Mouse (Mus musculus) heart, postnatal 14 days (tissue): ENCODE results near the gene Agxt2. TPM values are rescaled to one million over a fixed set of nuclear protein-coding genes. Genes with fewer than 3 reads are reported as not detected.
A peak's percentile ranks its signal among the peaks of the same experiment; 100 is the strongest.

Experiments
- DNase-seq, 2 experiments: peaks; one replicate each; pipeline ENCODE4 v3.0.0; 2021 to 2022
- intact Hi-C: fragments of 180-260 bp; cut with DNase I; formaldehyde crosslinking; loops from one replicate; pipeline ENCODE4 v1.15.1; 2025
- long read RNA-seq, 2 experiments: library from polyadenylated mRNA; stranded (forward); transcript quantifications; one replicate each; pipeline ENCODE4 v2.0.0; 2021
- total RNA-seq, 2 experiments: library from RNA; stranded (reverse); gene quantifications; 2 replicates each; pipeline ENCODE4 v1.2.3; 2021

Agxt2 gene
- not detected for total RNA-seq
- long read RNA-seq, experiment 1: 0 reads
- long read RNA-seq, experiment 2: 0 reads

DNA sequence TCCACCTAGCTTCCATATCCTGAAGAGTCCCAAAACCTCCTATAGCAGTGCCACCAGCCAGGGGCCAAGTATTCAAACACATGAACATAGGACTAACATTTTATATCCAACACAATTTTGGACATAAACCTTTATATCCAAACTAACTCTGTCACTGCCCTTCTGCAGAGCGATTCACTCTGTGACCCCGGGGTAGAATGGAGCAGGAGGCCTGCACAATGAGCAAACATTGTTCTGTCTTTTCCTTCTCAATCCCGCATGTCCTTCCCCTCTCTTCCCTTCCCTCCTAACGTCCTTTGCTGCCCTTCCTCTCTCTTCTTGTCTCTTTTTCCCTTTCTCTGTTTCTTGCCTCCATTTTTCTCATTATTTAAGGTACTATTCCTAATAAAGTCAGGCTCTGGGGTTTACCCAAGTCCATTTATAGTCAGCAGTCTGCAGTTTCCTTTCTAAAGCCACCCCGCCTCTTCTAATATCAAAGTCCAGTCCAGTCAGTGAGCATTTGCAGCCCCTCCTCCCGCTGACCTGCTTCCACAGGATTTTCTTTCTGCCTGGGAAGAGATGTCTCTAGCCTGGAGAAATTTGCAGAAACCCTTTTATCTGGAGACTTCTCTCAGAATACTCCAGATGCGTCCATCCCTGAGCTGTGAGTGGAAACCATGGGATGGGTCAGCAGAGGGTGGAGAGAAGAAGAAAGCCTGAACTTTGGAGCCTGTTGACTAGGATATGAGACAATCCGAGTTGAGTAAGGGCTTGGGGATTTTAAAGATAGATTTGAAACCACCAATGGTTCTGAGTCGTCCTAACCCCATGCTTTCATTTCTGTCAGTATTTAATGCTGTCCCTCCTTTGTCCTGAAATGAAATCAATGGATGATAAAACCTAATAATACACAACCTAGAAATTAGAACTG is at the start of gene Agxt2:
Gene Agxt2, plus strand, starts transcription at position 494 of the 910 bp plus-strand sequence.
- no peak for DNase-seq
- intact Hi-C loops: no loop called here

DNA sequence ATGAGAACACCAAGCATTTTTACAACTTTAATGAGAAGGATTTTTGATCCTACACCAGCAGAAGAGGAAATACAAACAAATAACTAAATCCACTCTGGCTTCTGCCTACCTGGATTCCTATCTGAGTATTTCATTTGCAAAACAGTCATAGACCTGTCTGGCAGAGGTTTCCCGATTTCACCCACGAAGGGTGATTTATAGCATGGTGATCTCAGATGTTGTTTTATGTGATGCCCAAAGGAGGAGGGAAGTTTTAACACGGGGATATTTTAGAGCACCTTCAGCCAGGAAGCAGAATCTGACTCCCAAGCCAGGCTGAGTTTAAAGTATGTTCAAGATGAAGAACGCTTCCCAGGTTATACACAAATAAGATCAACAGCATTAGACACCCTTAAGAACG is 46.5 kb upstream of the Agxt2 start:
- DNase-seq: no peak
- intact Hi-C loops: loop anchor here (2.0 to 10.0 kb wide), 2 partner anchors 597 to 857 kb away; no protein-coding TSS in a partner anchor

DNA sequence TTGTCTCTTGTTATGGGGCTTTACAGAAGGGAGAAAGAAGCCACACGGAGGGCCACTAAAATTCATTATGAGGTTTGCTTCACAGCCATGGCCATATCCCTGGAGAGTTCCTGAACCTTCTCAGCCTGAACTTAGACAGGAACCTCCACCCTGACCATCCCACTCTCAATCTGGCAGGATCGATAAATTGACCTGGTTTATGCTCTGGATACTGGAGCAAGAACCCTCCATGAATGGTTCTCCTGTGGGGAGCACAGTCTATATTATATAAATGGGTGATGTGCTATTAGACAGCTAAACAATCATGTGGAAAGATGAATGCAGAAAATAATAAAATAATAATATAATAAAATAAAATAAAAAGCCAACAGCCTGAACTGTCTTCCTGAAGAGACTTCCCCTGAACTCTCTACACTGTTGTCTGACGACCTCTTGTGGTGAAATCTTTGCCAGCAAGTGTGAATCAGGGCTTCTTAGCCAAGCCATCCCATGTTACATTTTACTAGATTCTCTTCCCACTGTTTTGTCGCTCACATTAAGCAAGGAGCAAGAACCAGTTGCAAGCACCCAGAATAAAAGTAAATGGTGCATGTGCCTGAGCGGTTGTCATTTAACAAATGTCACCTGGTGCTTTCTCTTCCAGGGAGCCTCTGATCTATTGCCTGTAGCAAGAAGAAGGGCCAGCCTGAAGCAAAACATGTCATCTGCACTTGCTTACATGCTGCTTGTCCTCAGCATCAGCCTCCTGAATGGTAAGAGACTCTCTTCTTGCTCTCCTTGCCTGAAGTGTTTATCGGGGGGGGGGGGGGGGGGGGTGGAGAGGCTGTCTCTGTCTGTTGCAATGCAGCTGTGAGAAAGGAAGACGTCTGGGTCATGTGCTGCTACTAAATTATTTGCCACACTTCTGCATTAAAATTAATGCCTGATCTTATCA is 44.5 kb upstream of the Agxt2 start:
- DNase-seq: peak; percentile 55 to 75
- intact Hi-C loops: loop anchor here (2.0 to 10.0 kb wide), 2 partner anchors 599 to 859 kb away; no protein-coding TSS in a partner anchor

DNA sequence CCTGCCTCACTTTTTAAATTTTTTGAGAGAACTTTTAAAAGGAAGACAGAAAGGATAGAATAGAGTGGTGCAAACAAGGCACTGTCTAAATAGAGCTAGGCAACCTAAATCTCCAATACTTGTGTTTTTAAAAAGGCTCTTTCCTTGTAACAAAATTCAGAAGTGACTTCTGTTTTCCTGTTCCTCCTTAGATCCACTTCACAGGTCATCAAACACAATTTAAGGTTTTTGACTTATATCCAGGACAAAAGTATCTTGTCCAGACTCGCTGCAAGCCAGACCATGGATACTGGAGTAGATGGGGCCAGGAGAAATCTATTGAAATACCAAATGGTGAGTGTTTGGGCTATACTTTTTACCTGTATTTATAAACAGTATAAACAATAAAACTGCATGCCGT is 33.3 kb upstream of the Agxt2 start, which contains the start of gene Gm21973:
Gene Gm21973, plus strand, starts transcription at position 301 of the 400 bp plus-strand sequence.
- DNase-seq: no peak
- intact Hi-C loops: no loop called here

DNA sequence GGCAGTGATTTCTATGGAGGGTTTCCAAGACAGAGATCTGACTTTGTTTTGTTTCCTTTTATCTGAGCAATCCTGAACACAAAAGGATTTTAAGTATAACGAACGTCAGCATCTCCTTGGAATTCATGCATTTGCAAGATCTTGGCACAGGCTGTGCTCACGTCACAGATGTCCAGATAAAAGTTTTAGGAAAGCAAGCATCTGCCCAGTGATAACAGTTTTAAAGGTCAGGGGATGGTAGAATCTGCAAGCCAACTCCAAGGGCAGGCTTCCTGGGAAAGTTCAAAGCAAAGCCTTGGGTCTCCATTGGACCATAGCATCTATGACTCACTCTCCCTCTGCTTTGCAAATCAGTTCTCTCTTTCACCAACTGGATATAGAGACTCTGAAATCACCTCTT is 27.7 kb upstream of the Agxt2 start:
- intact Hi-C loops: no loop called here
- no peak for DNase-seq

DNA sequence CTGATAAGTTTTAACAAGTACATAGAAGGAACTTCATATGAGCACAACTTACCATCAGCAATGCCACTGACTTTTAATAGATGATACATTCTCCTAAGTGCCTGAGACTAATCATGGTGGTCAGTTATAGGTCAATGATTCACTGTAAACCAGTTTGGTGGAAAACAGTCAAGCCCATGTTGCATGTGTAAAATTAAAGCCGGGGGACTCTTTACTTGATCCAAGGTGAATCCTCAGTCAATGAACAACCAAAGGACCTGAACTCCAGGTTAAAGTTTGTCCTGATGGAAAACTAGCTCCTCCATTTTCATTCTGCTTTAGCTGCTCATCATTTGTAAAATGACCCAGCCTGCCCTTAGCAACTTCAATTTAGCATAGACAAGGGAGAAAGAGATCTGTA is 25.8 kb upstream of the Agxt2 start:
- no peak for DNase-seq
- intact Hi-C loops: no loop called here

DNA sequence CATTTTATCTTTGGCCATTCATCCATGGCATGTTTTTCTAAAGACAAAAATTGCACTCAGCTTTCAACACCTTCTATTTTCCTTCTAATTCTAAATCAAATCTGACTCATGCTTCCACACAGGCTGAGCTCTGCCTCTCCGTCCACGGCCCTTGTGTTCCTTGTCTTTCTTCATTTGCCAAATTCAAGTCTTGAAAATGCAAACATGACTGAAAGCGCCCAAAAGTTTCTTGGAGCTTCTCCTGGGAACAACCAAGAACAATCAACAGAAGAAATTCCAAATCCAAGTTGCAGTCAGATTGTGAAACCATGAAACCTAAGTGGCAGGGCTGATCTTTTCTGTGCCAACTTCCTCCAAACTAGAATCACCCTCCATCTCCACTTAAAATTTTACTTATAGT is 19.7 kb upstream of the Agxt2 start:
- intact Hi-C loops: no loop called here
- DNase-seq: no peak

DNA sequence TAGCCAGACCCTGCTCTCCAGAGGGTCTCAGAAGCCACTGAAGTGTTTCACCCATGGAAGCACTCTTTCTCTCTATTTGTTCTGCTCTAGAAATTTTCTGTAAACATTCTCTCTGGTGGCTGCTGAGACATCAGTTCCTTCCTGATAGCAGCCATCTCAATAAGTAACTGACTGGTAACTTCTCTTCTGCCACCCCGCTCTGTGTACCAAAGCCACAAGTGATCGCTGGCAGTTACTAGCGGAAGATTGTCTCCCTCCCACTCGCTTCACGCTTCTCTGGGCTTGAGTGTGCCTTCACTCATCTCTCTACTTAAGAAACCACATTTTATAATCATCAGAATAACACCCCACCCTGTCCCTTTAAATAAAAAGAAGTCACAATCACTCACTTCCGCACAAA is 11.3 kb upstream of the Agxt2 start:
- intact Hi-C loops: no loop called here
- DNase-seq: no peak

DNA sequence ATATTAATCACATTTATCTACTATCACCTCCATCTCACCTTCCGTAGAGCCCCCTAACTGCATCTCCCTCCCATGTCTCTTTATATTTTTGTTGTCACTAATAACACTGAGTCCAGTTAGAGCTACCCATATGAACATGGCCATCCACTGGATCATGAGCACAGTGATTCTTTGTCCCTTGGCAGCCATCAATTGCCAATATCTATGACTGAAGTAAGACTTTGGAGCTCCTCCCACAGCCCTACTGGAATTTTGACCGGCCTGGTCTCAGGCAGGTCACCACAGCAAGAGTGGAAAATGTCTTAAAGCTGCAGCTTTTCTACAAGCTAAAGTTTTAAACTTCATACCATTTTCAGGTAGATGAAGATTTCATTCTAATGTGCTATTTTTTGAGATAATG is 8.0 kb downstream of the Agxt2 start:
- DNase-seq: no peak
- intact Hi-C loops: no loop called here

DNA sequence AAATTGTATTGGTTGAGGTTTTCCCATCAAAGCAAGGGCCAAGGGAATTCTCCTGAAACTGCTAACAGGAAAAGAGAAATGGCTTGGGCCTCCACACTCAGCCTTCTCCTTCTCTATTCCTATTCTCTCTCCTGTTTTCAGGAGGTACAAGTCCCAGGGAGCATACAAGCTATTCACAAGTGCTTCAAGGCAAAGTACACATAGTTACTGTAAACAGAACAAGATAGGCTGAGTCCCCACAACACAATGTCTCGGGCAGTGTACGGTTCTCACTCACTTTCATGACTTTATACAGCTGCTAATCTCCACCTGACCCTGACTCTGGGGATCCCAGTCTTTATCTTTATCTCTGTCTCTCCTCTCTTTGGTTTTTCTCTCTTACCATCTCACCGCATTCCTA is 17.1 kb downstream of the Agxt2 start:
- intact Hi-C loops: no loop called here
- DNase-seq: no peak

DNA sequence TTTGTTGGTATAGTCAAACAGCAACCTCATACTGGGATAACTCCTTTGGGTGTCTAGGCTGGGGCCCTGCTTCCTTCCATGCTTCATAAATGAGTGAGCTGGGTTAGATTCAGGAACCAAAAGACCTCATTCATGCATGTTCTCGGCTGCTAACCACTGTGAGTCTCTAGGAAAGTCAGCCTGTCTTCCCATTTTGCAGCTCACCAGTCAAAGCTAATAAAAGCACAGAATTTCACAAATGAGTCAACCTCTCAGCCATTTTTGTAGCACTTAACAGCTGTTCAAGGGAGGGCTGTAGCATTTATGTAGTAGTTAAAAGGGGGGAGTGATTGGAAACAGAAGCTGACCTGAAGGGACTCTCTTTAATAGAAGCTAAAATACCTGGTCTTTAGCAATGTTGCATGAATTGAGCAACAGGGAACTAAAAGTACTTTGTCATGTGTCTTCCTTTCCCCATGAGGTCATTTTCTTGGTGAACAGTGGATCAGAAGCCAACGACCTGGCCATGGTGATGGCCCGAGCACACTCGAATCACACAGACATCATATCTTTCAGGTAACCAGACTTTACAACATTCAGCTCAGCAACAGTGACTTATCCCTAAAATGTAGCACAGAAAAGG is 20.1 kb downstream of the Agxt2 start:
- no peak for DNase-seq
- intact Hi-C loops: no loop called here

DNA sequence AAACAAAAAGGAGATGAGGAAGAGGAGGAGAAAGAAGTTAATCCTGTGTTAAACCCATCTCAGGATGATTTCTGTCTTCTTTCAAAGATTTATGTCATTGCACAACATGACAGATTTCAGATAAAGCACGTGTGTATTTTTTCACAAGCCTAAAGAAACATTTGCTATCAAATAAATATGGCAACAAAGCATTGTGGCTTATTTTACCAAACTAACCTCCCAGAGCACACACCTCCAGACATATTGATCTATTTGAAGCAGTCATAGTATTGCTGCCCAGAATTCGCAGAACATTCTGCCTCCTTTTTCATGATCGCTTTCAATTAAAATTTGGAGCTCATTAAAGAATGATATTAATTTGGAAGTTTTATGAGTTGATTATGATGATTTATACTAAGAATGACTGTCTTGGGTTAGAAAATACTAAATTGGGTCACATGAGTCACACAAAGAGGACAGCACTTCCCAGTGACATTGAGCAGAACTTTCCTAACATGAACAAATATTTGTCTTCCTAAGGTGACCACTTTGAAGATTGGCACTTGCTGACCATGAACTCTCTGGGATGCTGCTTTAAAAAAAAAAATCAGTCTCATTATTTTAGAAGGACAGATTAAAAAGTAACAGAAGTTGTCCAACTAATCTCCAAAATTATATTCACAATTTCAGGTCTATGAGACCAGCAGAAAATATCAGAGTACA is 21.6 kb downstream of the Agxt2 start:
- no peak for DNase-seq
- intact Hi-C loops: no loop called here

DNA sequence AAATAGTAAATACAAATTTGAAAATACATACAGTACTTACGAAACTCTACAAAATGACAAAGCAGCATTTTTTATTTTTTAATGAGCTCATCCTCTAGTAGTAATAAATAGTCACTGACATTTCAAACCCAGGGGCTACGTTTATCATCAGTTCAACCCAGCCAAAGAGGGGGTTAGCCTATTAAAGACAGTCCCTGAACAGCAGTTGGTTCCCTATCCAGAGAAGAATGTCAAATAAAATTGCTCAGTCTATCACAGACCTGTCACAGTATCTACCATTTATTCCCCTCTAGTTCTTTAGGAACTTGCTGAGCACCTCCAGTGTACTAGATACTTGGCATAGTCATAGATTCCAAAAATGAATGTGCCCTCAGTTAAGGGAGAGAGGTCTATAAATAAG is 28.9 kb downstream of the Agxt2 start:
- no peak for DNase-seq
- intact Hi-C loops: no loop called here

DNA sequence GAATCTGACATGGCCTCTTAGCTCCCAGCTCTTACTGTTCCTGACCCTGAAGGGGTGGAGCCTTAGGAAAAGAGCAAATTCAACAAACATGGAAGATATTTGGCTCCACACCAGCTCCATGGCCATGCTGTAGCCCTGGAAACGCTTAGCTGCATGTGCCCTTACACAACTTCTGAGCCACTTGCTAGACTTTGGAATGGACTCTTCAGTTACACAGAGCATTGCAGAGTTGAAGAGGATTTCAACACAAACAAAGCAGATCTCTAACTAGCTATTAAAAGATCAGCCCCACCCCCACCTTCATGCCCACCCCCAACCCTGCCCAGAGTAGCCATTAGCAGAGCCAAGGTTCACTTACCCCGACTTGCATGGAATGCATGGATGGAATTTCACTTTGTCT is 41.5 kb downstream of the Agxt2 start:
- intact Hi-C loops: no loop called here
- no peak for DNase-seq

DNA sequence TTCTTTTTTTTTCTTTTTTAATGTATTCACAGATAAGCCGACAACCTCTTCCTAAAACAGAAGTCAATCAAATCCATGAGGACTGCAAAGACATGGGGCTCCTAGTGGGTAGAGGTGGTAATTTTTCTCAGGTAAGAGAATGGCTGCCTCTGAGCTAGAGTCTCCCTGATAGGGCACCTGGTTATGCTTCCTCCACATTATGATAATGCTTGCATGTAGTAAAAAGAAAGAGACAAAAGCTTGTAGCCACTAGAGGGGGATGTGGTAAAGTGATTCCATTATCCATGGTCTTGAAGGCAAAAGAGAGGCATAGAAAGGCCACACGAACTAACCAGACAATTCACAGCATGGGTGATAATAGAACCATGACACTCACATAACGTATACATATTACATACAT is 42.1 kb downstream of the Agxt2 start:
- no peak for DNase-seq
- intact Hi-C loops: no loop called here

DNA sequence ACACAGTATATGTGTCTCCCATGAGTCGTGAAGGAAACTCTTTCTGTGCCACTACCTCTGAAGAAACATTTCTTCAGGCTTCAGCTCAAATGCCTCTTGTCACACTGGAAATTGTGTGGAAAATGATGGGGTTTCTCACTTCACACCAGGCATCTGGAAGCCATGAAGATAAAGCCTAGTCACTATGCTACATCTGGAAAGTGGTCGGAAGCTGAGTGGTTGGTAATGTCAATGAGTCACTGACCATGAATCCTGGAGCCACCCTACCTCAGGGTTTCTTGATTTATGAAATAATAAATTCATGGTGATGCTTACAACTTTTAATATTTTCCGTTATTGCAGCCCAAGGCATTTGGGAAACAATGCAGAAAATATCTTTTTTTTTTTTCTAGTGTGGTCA is 51.5 kb downstream of the Agxt2 start:
- intact Hi-C loops: no loop called here
- no peak for DNase-seq

DNA sequence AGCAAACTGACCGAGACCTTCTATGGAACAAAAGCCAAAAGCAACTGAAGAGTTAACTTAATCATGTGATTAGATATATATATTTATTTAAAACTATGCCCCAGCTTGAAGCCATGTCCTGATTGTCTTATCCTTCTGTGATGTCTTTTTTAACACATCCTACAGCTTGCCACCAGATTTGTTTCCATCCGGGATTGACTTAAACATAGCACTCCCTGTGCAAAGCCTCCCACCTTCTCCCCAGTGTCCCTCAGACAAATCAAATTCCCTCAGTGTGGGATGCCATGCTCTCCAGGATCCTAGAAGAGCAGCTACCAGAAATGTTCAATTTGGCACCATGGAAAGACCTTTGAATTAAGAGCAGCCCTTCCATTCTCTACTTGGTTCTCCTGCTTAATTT is 52.5 kb downstream of the Agxt2 start:
- intact Hi-C loops: no loop called here
- DNase-seq: no peak

DNA sequence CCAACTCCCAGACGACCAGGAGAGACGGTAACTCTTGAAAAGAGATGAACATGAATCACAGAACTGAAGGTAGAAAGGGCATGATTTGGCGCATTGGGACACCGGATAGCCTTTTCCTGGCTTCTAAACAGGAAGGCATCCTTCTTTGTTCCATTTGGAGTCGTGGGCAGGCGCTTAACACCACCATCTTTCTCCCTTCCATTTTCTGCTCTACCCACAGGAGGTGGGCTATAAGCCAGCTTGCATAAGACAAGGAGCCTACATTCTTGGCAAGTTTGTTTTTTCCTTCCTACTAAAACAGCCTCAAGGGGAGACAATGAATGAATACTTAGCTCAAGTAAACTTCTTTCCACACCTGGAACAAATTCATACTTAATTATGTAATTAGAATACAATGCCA is 55.3 kb downstream of the Agxt2 start:
- intact Hi-C loops: no loop called here
- DNase-seq: no peak

DNA sequence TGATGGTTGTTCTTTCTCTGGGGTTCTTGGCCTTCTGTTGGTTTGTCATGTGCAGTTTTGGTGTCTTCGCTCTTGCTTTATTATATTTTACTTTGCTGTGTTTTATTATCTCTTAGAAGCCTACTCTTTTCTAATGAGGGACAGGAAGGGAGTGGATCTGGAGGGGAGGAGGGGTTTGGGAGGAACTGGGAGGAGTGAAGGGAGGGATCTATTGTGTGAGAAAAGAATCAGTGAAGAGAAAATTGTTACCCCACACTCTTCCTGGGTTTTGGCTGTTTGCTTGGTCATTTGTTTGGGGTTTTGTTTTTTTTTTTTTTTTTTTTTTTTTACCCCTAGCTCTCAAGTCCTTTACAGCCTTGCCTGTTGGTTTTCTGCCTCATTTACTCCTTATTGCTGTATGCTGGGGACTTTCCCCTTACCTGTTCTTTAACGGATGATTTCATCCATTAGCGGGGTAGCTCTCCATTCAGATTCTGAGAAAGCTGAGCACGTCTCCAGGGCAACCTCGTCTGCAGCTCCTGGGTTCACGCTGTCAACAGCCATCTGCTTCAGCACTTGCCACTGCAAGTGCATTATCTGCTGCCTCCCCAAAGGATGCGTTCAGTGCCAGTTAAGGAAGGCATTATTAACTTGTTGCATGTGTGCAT is 62.9 kb downstream of the Agxt2 start:
- no peak for DNase-seq
- intact Hi-C loops: no loop called here

DNA sequence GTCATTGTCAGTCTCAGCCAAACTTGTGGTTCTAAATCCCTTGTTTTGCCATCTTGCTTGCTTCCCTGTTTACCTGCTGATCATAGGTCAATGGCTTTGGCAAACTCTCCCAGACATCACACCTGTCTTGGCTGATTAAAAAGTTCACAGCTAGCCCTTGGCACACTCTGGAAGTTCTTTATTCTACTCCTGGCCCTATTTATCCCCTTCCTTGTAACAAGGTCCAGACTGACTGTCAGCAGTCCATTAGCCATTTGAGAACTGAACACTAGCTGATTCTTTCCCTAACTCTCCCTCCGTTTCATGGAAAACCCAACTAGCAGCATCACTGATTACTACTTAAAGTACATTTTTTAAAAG is 63.4 kb downstream of the Agxt2 start:
- no peak for DNase-seq
- intact Hi-C loops: no loop called here
